Mouse (Mus musculus): ENCODE results near the gene Whamm.

DNA sequence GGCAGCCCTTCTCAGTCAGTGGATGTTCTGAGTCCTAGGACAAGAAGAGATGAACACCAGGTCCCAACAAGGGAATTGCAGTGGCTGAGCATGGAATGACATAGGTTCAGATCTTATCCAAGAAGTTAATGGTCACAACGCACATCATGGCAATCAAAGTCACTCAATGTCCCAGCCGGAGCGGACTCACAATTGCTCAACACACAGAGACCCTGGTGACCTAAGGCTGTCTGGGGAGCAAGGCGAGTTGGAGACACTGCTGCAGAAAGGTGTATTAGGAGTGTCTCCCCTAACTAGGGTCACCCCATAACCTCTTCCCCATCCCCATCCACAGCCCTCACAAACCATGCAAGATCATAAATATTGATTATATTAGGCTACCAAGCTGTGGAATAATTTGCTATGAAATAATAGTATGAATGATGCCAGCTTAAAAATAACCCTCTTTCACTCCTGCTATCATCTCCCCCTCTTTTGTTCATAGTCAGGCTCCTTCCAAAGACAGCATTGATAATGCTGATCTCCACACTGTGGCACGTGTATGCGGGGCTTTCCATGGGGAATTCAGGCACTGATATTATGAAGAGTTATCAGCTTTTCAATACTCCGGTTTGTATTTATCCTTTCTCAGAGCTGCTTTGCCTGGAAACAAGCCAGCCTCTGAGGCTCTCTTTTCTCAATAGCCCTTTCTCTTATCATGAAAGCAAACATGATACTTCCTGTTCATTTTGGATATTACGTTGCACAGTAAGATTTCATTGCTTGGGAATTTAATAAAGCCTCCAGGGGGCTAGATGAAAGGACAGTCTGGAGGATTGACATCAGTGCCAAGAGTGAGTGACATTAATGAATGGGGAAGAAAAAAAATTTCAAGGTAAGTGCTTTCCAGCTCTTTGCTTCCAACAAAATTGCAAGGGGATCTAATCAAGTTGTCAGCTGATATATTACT is 10.7 kb upstream of the Whamm start:
- TF ChIP-seq CTCF (conservative IDR thresholded peaks at IDR 0.05; ENCODE audit: low read length) = no peak
- TF ChIP-seq POU5F1 (IDR thresholded peaks at IDR 0.05; ENCODE audit: borderline replicate concordance, low read length) = no peak
- TF ChIP-seq NANOG (IDR thresholded peaks at IDR 0.05; ENCODE audit: borderline replicate concordance, low read length) = no peak
